Mouse (Mus musculus) hindbrain, embryonic 16.5 days (tissue): ENCODE measurements around the gene Ovol2. TPM values are rescaled to one million over a fixed set of nuclear protein-coding genes. Genes with fewer than 3 reads are reported as not detected.
A peak's percentile ranks its signal among the peaks of the same experiment; 100 is the strongest.
"Not testable (repeated sequence)": the region's sequence is repeated elsewhere in the genome, so short reads cannot be mapped to it uniquely, and the experiment has no call there.

Source experiments
- ATAC-seq: fragments of 200-750 bp; cut with Nextera tagmentation; 2 replicates; pipeline ENCODE4 v1.8.0; 2017; ENCODE audit warnings: moderate TSS enrichment, moderate library complexity
- H3K27ac ChIP-seq: fragments of 300-500 bp; sonication (generic); 2 replicates; pipeline ENCODE4 v1.5.1; 2014; ENCODE audit warnings: low read depth, mild to moderate bottlenecking, control low read depth, low read length, moderate library complexity
- H3K27me3 ChIP-seq: fragments of 300-500 bp; sonication (generic); replicated peaks from 2 replicates; pipeline ENCODE4 v1.6.1; 2014; ENCODE audit warnings: low read length; ENCODE audit not compliant: control insufficient read depth, insufficient read depth
- H3K36me3 ChIP-seq: fragments of 300-500 bp; sonication (generic); 2 replicates; pipeline ENCODE4 v1.6.1; 2014; ENCODE audit warnings: mild to moderate bottlenecking, low read length, moderate library complexity, mixed read lengths; ENCODE audit not compliant: control insufficient read depth, insufficient read depth
- H3K4me1 ChIP-seq: fragments of 300-500 bp; sonication (generic); 2 replicates; pipeline ENCODE4 v1.6.1; 2014; ENCODE audit warnings: low read depth, low read length; ENCODE audit not compliant: control insufficient read depth, insufficient read depth
- H3K4me2 ChIP-seq: fragments of 300-500 bp; sonication (generic); 2 replicates; pipeline ENCODE4 v1.6.1; 2014; ENCODE audit warnings: mild to moderate bottlenecking, low read length, control low read depth, moderate library complexity
- H3K4me3 ChIP-seq: fragments of 300-500 bp; sonication (generic); 2 replicates; pipeline ENCODE4 v1.5.1; 2014; ENCODE audit warnings: mild to moderate bottlenecking, low read length, control low read depth, moderate library complexity
- H3K9ac ChIP-seq: fragments of 300-500 bp; sonication (generic); 2 replicates; pipeline ENCODE4 v1.6.1; 2014; ENCODE audit warnings: low read depth, mild to moderate bottlenecking, control low read depth, low read length, moderate library complexity
- H3K9me3 ChIP-seq: fragments of 300-500 bp; sonication (generic); 2 replicates; pipeline ENCODE4 v1.6.1; 2014; ENCODE audit warnings: mild to moderate bottlenecking, low read length, moderate library complexity; ENCODE audit not compliant: control insufficient read depth
- WGBS: fragments of 180-500 bp; shearing (Covaris S2); extraction: QIAGEN DNeasy Blood & Tissue Kit; methylation state at CpG from one replicate; pipeline ENCODE4 v1.1.7; 2014; 5-methylcytosine and 5-hydroxymethylcytosine counted together
- polyA plus RNA-seq: library from polyadenylated mRNA; unstranded; fragments of >200 nt; fragmentation: Nextera tagmentation; extraction: Ambion mirVana; gene quantifications from 2 replicates; pipeline ENCODE4 v1.2.1, GENCODE M21; 2015

The Ovol2 gene
- polyA plus RNA-seq, 1 experiment from 2014 or later: not detected

DNA sequence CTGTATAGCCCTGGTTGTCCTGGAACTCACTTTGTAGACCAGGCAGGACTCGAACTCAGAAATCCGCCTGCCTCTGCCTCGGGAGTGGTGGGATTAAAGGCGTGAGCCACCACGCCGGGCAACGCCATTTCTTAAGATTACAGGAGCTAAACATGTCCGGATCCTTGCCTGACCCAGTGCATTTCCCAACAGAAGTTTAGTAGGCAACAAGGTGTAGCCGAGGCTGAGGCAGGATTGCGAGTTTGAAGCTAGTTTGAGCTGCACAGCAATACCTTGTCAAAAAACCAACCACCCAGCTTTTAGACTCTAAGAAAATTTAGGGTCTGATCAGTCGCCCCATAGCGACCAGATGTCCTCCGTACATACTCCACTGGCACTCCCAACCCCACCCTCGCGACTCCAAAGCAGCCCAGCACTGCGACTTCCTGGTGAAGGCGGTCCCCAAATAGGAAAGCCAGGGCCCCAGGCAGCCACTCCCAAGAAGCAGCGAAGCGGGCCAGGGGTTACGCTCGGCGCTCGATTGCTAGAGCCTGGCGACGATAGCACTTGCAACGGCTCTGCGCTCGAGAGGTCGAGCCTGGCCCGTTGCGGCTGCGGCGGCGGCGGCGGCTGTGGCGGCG lies 36.6 kb upstream of the Ovol2 start, which contains the start of the genes Kat14 and Pet117:
Gene Kat14, plus strand, starts transcription at position 584 of the 620 bp plus-strand sequence.
Gene Pet117, plus strand, starts transcription at position 597 of the 620 bp plus-strand sequence.
- 9% methylated on average over 30 of the region's 38 CpGs for WGBS
- Histone ChIP-seq H3K4me3 (peak within 1 kb of the TSS; percentile 68), H3K27me3 (no peaks in the 10 kb centered on the region), H3K4me2 (peak within 1 kb of the TSS; percentile 64), H3K4me1 (peaks cover 12% of the 10 kb centered on the region), H3K36me3 (peaks cover 2% of the 10 kb centered on the region; the same call in 1 of the 2 replicates), H3K9ac (peak within 1 kb of the TSS; percentile 79), H3K9me3 (no peaks in the 10 kb centered on the region), H3K27ac (peak within 1 kb of the TSS; percentile 95)
- peak; percentile 97 for ATAC-seq

- 89% methylated on average over 11 of the region's 11 CpGs for WGBS
- no peak overlapping the region for H3K27ac ChIP-seq
These were observed 20.9 kb upstream of the Ovol2 start for GRCm38 (mm10) chr2:144352843-144353242.

GRCm38 (mm10) chr2:144348525-144348924 lies 16.6 kb upstream of the Ovol2 start:
- Histone ChIP-seq H3K4me2 (no peak overlapping the region), H3K4me1 (no peaks in the 10 kb centered on the region), H3K27me3 (no peaks in the 10 kb centered on the region), H3K9ac (no peak overlapping the region), H3K27ac (no peak overlapping the region), H3K4me3 (no peak overlapping the region), H3K36me3 (no peaks in the 10 kb centered on the region), H3K9me3 (no peaks in the 10 kb centered on the region)
- no peak for ATAC-seq
- WGBS: 80% methylated on average over 3 of the region's 3 CpGs

More at GRCm38 (mm10) chr2:144352843-144353242, 20.9 kb upstream of the Ovol2 start:
- Histone ChIP-seq H3K4me2 (no peak overlapping the region), H3K27me3 (no peaks in the 10 kb centered on the region), H3K4me3 (no peak overlapping the region), H3K4me1 (no peaks in the 10 kb centered on the region), H3K9ac (no peak overlapping the region), H3K36me3 (no peaks in the 10 kb centered on the region), H3K9me3 (no peaks in the 10 kb centered on the region)
- ATAC-seq: no peak

- Histone ChIP-seq H3K4me2 (no peak overlapping the region), H3K27me3 (no peaks in the 10 kb centered on the region), H3K36me3 (no peaks in the 10 kb centered on the region), H3K9me3 (no peaks in the 10 kb centered on the region), H3K27ac (no peak overlapping the region), H3K9ac (no peak overlapping the region), H3K4me1 (no peaks in the 10 kb centered on the region), H3K4me3 (no peak overlapping the region)
- ATAC-seq: no peak
- 89% methylated on average over 4 of the region's 4 CpGs for WGBS
These were observed 11.2 kb upstream of the Ovol2 start for GRCm38 (mm10) chr2:144343158-144343557.

- H3K9ac ChIP-seq, H3K9me3 ChIP-seq, H3K4me3 ChIP-seq, H3K4me2 ChIP-seq, H3K36me3 ChIP-seq, H3K27ac ChIP-seq, ATAC-seq, H3K4me1 ChIP-seq: not testable (repeated sequence)
- WGBS: 78% methylated on average over 6 of the region's 6 CpGs
- H3K27me3 ChIP-seq: peaks cover 19% of the 10 kb centered on the region
These were observed 6.2 kb upstream of the Ovol2 start for GRCm38 (mm10) chr2:144338149-144338548.

GRCm38 (mm10) chr2:144337701-144338100 lies 5.8 kb upstream of the Ovol2 start:
- ATAC-seq: no peak
- H3K4me3 ChIP-seq: no peak overlapping the region
- no peak overlapping the region for H3K9ac ChIP-seq
- WGBS: 86% methylated on average over 8 of the region's 8 CpGs
- no peaks in the 10 kb centered on the region for H3K36me3 ChIP-seq
- H3K9me3 ChIP-seq: no peaks in the 10 kb centered on the region
- peaks cover 19% of the 10 kb centered on the region for H3K27me3 ChIP-seq
- H3K27ac ChIP-seq: no peak overlapping the region
- no peak overlapping the region for H3K4me2 ChIP-seq
- H3K4me1 ChIP-seq: peaks cover 5% of the 10 kb centered on the region; the same call in 1 of the 2 replicates

GRCm38 (mm10) chr2:144337230-144337629 lies 5.3 kb upstream of the Ovol2 start:
- H3K4me2 ChIP-seq: no peak overlapping the region
- ATAC-seq: no peak
- no peak overlapping the region for H3K27ac ChIP-seq
- H3K4me3 ChIP-seq: no peak overlapping the region
- H3K36me3 ChIP-seq: no peaks in the 10 kb centered on the region
- H3K4me1 ChIP-seq: peaks cover 6% of the 10 kb centered on the region
- peaks cover 19% of the 10 kb centered on the region for H3K27me3 ChIP-seq
- no peak overlapping the region for H3K9ac ChIP-seq
- no peaks in the 10 kb centered on the region for H3K9me3 ChIP-seq
- WGBS: 73% methylated on average over 3 of the region's 3 CpGs

DNA sequence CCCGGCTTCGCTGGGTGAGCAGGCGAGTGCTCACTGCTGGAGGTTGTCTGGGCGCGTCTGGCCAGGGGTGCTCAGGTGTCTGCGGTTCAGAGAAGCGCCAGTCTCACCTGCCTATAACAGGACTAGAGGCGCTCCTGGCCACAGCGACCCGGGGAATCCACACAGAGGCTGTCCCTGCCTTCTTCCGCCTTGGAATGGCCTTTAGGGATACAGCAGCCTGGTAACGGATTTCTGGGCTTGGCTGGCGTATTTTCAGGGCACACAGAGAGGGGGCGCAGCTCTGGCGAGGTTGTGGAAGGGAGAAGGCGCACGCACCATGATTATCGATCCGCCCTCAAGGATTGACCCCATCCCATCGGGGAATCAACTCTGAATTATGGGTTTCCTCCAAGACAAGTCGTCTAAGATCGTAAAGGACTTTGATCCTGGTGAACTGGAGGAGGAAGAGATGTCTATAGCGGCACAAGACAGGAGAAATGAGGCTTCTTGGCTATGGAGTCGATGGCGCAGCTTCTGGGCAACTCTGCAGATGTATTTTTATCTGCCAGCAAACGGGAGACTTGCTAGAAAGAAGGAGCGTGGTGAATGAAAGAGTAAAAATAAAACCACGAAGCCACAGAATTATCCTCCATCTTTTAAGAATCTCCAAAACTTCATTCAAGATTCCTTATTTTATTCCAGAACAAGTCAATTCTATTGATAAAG lies 1.3 kb upstream of the Ovol2 start:
- Histone ChIP-seq H3K9ac (no peak overlapping the region; the same call in 1 of the 2 replicates), H3K9me3 (no peaks in the 10 kb centered on the region), H3K36me3 (no peaks in the 10 kb centered on the region), H3K27ac (no peak overlapping the region), H3K27me3 (peaks cover 48% of the 10 kb centered on the region), H3K4me3 (peak overlapping the region; percentile 52), H3K4me2 (peak overlapping the region; percentile 95), H3K4me1 (peaks cover 29% of the 10 kb centered on the region)
- 0 out of 2 replicates have a peak, but pooled peaks have one; percentile 25 for ATAC-seq
- WGBS: 7% methylated on average over 28 of the region's 28 CpGs

DNA sequence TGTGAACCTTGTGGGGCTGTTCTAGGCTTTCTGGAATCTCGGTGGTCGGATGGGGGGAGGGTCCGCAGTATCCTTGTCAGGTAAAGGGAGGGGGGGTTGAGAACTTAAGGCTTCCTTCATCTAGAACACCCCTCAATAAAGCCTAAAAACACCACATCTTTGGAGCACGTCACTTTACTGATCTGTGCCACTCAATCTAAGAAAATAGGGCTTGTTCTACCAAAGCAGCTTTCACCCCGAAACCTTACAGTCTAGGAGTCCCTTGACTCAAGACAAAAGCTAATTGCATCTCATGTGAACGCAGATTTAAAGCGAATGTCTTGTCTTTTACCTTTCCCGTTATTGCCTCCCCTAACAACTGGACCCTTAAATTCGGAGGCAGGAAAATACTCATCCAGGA lies 540 bp upstream of the Ovol2 start:
- H3K27ac ChIP-seq: no peak overlapping the region
- H3K9me3 ChIP-seq: no peaks in the 10 kb centered on the region
- H3K36me3 ChIP-seq: no peaks in the 10 kb centered on the region
- H3K9ac ChIP-seq: no peak overlapping the region
- ATAC-seq: no peak
- peaks cover 53% of the 10 kb centered on the region for H3K27me3 ChIP-seq
- H3K4me2 ChIP-seq: peak overlapping the region; percentile 95
- WGBS: 5% methylated on average over 9 of the region's 9 CpGs
- H3K4me3 ChIP-seq: peak overlapping the region; percentile 52
- H3K4me1 ChIP-seq: peaks cover 29% of the 10 kb centered on the region
